Mouse (Mus musculus) embryonic facial prominence, embryonic 13.5 days (tissue): ENCODE measurements at regions not wholly inside any gene's neighbourhood (a gene's known extent, or its start where the extent isn't known, plus 50 kb on each side); places are given as distances from the start of the nearest gene placed in this dataset.

Source experiments
- ATAC-seq: fragments of 200-750 bp; cut with Nextera tagmentation; 2 replicates; pipeline ENCODE4 v1.8.0; 2017; ENCODE audit warnings: low read depth; ENCODE audit not compliant: insufficient number of reproducible peaks, insufficient read depth, low FRiP score, low TSS enrichment
- H3K27ac ChIP-seq: fragments of 300-500 bp; sonication (generic); 2 replicates; pipeline ENCODE4 v1.5.1; 2015; ENCODE audit warnings: moderate library complexity, mild to moderate bottlenecking, inconsistent platforms
- H3K27me3 ChIP-seq: fragments of 300-500 bp; sonication (generic); 2 replicates; pipeline ENCODE4 v1.6.1; 2015; ENCODE audit warnings: mild to moderate bottlenecking, inconsistent platforms
- H3K36me3 ChIP-seq: fragments of 300-500 bp; sonication (generic); 2 replicates; pipeline ENCODE4 v1.6.1; 2015; ENCODE audit warnings: mild to moderate bottlenecking, inconsistent platforms
- H3K4me1 ChIP-seq: fragments of 300-500 bp; sonication (generic); 2 replicates; pipeline ENCODE4 v1.6.1; 2015; ENCODE audit warnings: inconsistent platforms
- H3K4me2 ChIP-seq: fragments of 300-500 bp; sonication (generic); 2 replicates; pipeline ENCODE4 v1.6.1; 2015; ENCODE audit warnings: moderate library complexity, mild to moderate bottlenecking, inconsistent platforms
- H3K4me3 ChIP-seq: fragments of 300-500 bp; sonication (generic); 2 replicates; pipeline ENCODE4 v1.5.1; 2015; ENCODE audit warnings: mild to moderate bottlenecking, inconsistent platforms
- H3K9ac ChIP-seq: fragments of 300-500 bp; sonication (generic); 2 replicates; pipeline ENCODE4 v1.6.1; 2015; ENCODE audit warnings: mild to moderate bottlenecking, inconsistent platforms
- H3K9me3 ChIP-seq: fragments of 300-500 bp; sonication (generic); 2 replicates; pipeline ENCODE4 v1.6.1; 2016; ENCODE audit warnings: inconsistent platforms
- WGBS: fragments of 180-500 bp; shearing (Covaris S2); methylation state at CpG from one replicate; pipeline ENCODE4 v1.1.7; 2015; ENCODE audit warnings: mixed read lengths; 5-methylcytosine and 5-hydroxymethylcytosine counted together

DNA sequence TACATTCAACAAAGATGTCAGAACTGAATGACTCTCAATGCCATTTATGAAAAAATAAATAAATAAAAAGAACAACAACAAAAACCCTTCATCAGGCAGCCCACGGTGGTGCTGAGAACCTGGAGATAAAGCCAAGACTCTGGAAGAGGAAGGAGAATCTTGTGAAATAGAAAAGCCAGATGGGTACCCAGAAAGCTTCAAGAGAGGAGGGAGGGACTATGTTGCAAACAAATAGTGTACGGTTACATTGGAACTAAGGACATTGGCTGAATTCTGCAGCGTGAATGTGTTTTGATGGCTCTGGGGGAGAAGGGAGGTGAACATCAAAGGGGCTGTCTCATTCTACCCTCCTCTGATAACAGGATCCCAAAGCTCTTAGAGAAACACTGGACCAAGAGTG, 57.8 kb upstream of the Rybp start:
- H3K9me3 ChIP-seq: no peaks in the 10 kb centered on the region
- no peak overlapping the region for H3K4me2 ChIP-seq
- no peak for ATAC-seq
- H3K4me1 ChIP-seq: no peaks in the 10 kb centered on the region
- H3K36me3 ChIP-seq: no peaks in the 10 kb centered on the region
- no peak overlapping the region for H3K27ac ChIP-seq
- H3K4me3 ChIP-seq: no peak overlapping the region
- no peak overlapping the region for H3K9ac ChIP-seq
- 77% methylated on average over 3 of the region's 3 CpGs for WGBS
- no peaks in the 10 kb centered on the region for H3K27me3 ChIP-seq

DNA sequence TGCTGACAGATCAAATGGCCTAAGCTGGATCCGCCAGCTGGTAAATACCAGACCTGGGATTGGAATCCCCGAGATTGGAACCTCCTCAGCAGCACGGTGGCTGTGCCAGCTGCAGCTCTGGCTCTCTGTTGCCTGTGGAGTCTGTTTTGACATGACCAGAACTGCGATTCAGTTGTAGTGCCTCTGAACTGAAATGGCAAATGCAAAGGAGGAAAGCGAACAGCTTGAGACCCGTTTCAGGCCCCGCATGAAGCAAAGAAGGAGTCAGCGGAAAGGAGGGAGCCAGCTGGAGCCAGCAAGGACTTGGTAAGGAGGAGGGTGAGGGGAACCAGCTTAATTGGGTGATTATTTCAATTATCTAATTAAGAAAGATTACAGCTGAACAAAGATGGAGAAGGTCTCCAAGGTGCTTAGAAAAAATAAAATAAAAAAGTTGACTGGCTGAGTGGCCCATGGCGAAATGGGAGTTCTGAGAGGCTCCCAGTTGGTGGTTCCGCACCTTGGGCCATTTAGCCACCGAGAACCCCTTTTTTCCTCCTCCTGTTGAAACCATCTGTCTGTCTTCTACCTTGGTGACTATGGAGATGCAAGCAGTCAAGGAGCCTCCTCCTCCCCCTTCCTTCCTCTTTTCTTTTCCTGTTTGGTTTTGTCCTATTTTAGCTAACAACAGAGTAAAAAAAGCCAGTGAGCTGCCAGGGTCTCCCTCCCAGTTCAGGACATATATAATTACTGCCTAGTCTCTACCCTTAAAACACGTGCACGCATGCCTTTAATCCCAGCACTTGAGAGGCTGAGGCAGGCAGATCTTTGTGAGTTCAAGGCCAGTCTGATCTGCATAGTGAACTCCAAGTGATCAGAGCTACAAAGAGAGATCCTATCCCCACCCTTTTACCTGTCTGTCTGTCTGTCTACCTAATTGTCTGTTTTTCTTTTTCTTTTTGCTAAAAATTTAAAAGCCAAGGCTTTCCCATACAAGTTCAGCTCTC, 54.3 kb upstream of the Rybp start:
- Histone ChIP-seq H3K27ac (no peak overlapping the region), H3K27me3 (peaks cover 6% of the 10 kb centered on the region), H3K4me3 (no peak overlapping the region), H3K9ac (no peak overlapping the region), H3K36me3 (no peaks in the 10 kb centered on the region), H3K4me1 (peaks cover 5% of the 10 kb centered on the region), H3K4me2 (no peak overlapping the region), H3K9me3 (no peaks in the 10 kb centered on the region)
- ATAC-seq: no peak
- 53% methylated on average over 13 of the region's 13 CpGs for WGBS

DNA sequence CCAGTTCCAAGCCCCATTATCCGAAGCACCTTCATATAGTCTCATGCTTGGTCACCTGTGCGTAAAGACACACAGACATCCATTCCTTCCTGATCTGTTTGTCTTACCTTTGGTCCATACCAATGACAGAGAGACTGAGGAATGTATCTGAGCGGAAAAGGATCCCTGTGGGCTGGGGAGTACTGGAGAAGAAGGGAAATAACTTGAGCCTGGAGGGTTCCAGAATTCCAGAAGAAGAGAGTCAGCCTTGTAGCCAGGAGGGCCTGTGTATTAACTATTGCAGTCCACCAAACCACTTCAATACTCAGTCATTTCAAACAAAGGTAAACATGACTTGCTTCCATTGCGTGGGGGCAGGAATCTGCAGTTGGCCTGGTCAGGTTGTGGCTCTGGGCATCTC, 51.0 kb upstream of the Rybp start:
- Histone ChIP-seq H3K4me2 (no peak overlapping the region), H3K36me3 (no peaks in the 10 kb centered on the region), H3K4me3 (no peak overlapping the region), H3K9me3 (no peaks in the 10 kb centered on the region), H3K4me1 (peaks cover 20% of the 10 kb centered on the region), H3K27me3 (peaks cover 18% of the 10 kb centered on the region), H3K27ac (no peak overlapping the region), H3K9ac (no peak overlapping the region)
- no peak for ATAC-seq
- 89% methylated on average over 4 of the region's 4 CpGs for WGBS
